Mouse (Mus musculus) layer of hippocampus, adult 11-12 months (tissue): ENCODE data around the gene Tlcd1.

ENCODE experiments used
- DNase-seq: peaks from one replicate; pipeline ENCODE4 v3.0.0; 2022; ENCODE audit warnings: low spot score

Tlcd1 gene

GRCm38 (mm10) chr11:78205361-78206206 is 29.1 kb downstream of the Tlcd1 start:
- no peak for DNase-seq

- DNase-seq: no peak
Measured at GRCm38 (mm10) chr11:78207190-78207589, 30.7 kb downstream of the Tlcd1 start.

DNA sequence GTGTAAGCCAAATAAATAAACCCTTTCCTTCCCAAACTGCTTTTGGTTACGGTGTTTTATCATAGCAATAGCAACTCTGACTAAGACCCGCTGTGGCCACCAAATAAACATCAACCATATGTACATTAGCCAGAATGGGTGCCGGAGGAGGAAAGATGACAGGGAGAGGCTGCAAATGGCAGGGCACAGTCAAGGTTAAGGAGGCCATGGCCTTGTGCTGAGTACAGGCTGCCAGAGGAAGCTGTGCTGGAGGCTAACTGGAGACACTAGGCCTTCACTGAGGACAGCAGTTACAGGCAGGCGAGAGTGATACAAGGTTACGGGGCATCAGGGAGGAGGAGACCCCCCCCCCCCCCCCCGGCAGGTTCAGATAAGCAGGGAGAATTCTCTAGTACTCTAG is 33.4 kb downstream of the Tlcd1 start:
- DNase-seq: no peak

- DNase-seq: no peak
Measured at GRCm38 (mm10) chr11:78210615-78211014, 34.1 kb downstream of the Tlcd1 start.

- DNase-seq: no peak
Measured at GRCm38 (mm10) chr11:78211513-78211912, 35.0 kb downstream of the Tlcd1 start.

- DNase-seq: no peak
Measured at GRCm38 (mm10) chr11:78213086-78213817, 36.7 kb downstream of the Tlcd1 start.

DNA sequence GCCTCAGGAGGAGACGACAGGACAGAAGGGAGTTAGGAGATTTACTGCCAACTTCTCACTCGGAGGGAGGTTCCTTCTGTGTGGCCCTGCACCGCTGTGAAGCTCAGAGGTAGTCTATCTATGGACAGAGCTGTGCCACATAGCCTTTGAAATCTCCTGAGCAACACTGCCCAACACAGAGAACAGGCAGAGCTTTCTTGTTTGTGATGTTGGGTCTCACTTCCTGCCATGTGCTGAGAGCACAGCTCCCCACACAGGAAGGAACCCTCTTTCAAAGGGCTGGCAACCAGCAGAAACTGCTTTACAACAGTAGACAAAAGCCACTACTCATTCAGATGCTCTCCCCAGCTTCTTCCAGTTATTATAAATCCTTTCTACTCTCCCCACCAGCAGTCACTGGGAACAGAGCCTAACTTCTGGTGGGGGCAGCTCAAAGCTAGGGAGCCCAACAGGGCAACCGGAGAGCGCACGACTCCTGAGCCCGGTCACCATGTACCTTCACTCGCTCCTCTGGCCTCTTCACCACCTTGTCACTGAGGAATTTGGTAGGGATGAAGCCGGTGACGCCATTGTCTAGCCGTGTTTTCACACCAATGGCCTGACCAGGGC is 39.3 kb downstream of the Tlcd1 start:
- no peak for DNase-seq

DNA sequence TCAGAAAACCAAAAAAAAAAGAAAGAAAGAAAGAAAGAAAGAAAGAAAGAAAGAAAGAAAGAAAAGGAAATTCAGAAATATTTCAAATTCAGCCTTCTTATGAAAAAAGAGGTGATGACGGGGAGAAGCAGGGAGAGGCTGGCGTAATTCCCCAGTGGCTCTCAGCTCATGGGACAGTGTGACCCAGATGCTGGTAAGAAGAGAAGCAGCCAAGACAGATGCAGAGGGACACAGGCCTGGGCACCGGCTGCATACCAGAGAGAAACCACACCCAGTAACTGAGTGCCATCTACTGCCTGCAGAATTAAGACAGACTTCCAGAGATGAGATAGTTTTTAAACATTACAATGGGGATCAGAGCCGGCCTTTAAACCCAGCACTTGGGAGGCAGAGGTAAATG is 47.1 kb downstream of the Tlcd1 start:
- no peak for DNase-seq
